24 mouse cellular contexts compared by ENCODE assay signal in the genomic region with DNA sequence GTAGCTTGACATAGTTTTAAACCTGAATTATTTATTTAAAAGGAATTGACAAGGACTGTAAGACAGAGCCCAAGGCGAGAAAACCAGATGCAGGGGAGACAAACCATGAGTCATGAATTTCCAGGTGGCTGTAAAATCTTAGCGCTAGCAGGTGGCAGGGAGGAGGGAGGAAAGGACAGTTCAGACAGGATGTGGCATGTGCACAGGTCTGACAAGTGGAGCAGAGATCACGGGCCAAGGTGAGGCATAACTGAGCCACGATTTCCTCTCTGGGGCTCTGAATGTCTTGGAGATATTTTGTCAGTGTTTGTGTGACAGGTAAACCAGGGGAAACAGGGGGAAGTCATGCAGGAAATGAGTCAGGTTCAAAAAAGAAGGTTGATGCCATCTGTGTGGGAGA. TPM values are rescaled to one million over a fixed set of nuclear protein-coding genes. Genes with fewer than 3 reads are reported as not detected.
DNase-seq lines count a peak whose midpoint lies in the region; ATAC-seq and TF ChIP-seq lines count a peak whose summit lies in the region.
"Had no signal": no experiment of that assay in that cellular context is flagged by ENCODE, and none has a peak within 500 bp of the region (broad histone marks: within the 10 kb centered on the region; RNA-seq: fewer than 3 reads in every experiment).

No protein-coding gene starts in this region.

- no peak for TF ChIP-seq POLR2A in heart, adult 2 months (IDR thresholded peaks at IDR 0.05; ENCODE audit: insufficient read depth, low read depth, low read length)

- H3K9me3 ChIP-seq in heart, embryonic 10.5 days = no peaks in the 10 kb centered on the region
- no peaks in the 10 kb centered on the region for H3K9me3 ChIP-seq in limb, embryonic 10.5 days (replicated peaks)
- H3K9me3 ChIP-seq: heart, embryonic 13.5 days; liver, embryonic 13.5 days; neural tube, embryonic 12.5 days had no signal

- intact Hi-C loops in heart, adult 2 months (cut with DNase I) = no loop called here

- peak; percentile 25 for DNase-seq in heart, embryonic 10.5 days (ENCODE audit: low spot score)
- no peak for DNase-seq in heart, adult 2 months
- DNase-seq in T-cell, adult 2 months (ENCODE audit: low spot score) = peak; percentile 15
- peak; percentile 63 for DNase-seq in thymus, postnatal 14 days
- no peak for DNase-seq in limb, embryonic 10.5 days (ENCODE audit: low spot score)
- DNase-seq in c-Kit-positive CD71-positive TER-119-positive erythroid progenitor cells, embryonic 14.5 days (ENCODE audit: low spot score) = no peak
- DNase-seq in left cerebral cortex, adult 11 months (ENCODE audit: low spot score) = no peak
- DNase-seq: adrenal gland, postnatal 10 days; cerebellum, adult 11-12 months; cerebellum, postnatal 25 days; embryo, embryonic 11 days; forebrain, postnatal 0 days; kidney, adult 2 months; kidney, postnatal 14 days; liver, embryonic 13.5 days; lung, embryonic 14.5 days; right cerebral cortex, adult 18-20 months had no signal

- 64% methylated on average over 4 of the region's 4 CpGs for WGBS in heart, embryonic 10.5 days
- WGBS in heart, adult 2 months = 42% methylated on average over 4 of the region's 4 CpGs
- WGBS in limb, embryonic 10.5 days = 67% methylated on average over 4 of the region's 4 CpGs

- TF ChIP-seq CTCF in heart, adult 2 months (IDR thresholded peaks at IDR 0.05) = no peak

- 0 out of 2 replicates have a peak, but pooled peaks cover 6% of the 10 kb centered on the region for H3K27me3 ChIP-seq in heart, embryonic 10.5 days (ENCODE audit: insufficient read depth, poor library complexity, severe bottlenecking)
- peaks cover 1% of the 10 kb centered on the region; the same call in 1 of the 2 replicates for H3K27me3 ChIP-seq in heart, adult 2 months (ENCODE audit: control insufficient read depth, insufficient read depth, low read length)
- H3K27me3 ChIP-seq in limb, embryonic 10.5 days (ENCODE audit: low read depth, poor library complexity, severe bottlenecking) = peaks cover 5% of the 10 kb centered on the region; the same call in 1 of the 2 replicates
- H3K27me3 ChIP-seq: liver, embryonic 13.5 days; neural tube, embryonic 12.5 days had no signal

- peak; percentile 52 for ATAC-seq in inflammation-experienced regulatory T-cells, adult 6 months
- ATAC-seq: forebrain, postnatal 0 days; hindbrain, postnatal 0 days had no signal

- no peaks in the 10 kb centered on the region for H3K79me2 ChIP-seq in heart, adult 2 months (replicated peaks; ENCODE audit: control insufficient read depth, insufficient read depth, low read length)

- H3K4me1 ChIP-seq in heart, embryonic 10.5 days = peaks cover 6% of the 10 kb centered on the region
- no peaks in the 10 kb centered on the region for H3K4me1 ChIP-seq in heart, adult 2 months (ENCODE audit: control insufficient read depth, insufficient read depth, low read length)
- peaks cover 8% of the 10 kb centered on the region for H3K4me1 ChIP-seq in limb, embryonic 10.5 days
- H3K4me1 ChIP-seq: liver, embryonic 13.5 days had no signal

- H3K4me3 ChIP-seq in heart, embryonic 10.5 days = no peak overlapping the region
- H3K4me3 ChIP-seq in heart, adult 2 months = no peak overlapping the region
- no peak overlapping the region for H3K4me3 ChIP-seq in limb, embryonic 10.5 days
- H3K4me3 ChIP-seq: heart, embryonic 13.5 days; layer of hippocampus, adult 2 months; left cerebral cortex, adult 2 months; liver, embryonic 13.5 days; neural tube, embryonic 12.5 days had no signal

- no peak for TF ChIP-seq EP300 in heart, adult 2 months (IDR thresholded peaks at IDR 0.05; ENCODE audit: insufficient read depth, low read depth, low read length)

- no peaks in the 10 kb centered on the region for H3K36me3 ChIP-seq in heart, embryonic 10.5 days
- H3K36me3 ChIP-seq in heart, adult 2 months (ENCODE audit: control insufficient read depth, insufficient read depth, low read length) = no peaks in the 10 kb centered on the region
- H3K36me3 ChIP-seq in limb, embryonic 10.5 days = no peaks in the 10 kb centered on the region
- H3K36me3 ChIP-seq: heart, embryonic 13.5 days; liver, embryonic 13.5 days; neural tube, embryonic 12.5 days had no signal

- no peak overlapping the region for H3K27ac ChIP-seq in heart, embryonic 10.5 days
- H3K27ac ChIP-seq in heart, adult 2 months = no peak overlapping the region
- no peak overlapping the region for H3K27ac ChIP-seq in limb, embryonic 10.5 days
- H3K27ac ChIP-seq: heart, embryonic 13.5 days; hindbrain, postnatal 0 days; layer of hippocampus, adult 2 months; left cerebral cortex, adult 2 months; liver, embryonic 13.5 days; macrophage; neural tube, embryonic 12.5 days had no signal

- no peak overlapping the region for H3K9ac ChIP-seq in heart, adult 2 months (ENCODE audit: low read depth, low read length)
- H3K9ac ChIP-seq: forebrain, postnatal 0 days; heart, embryonic 13.5 days; liver, embryonic 13.5 days; lung, embryonic 14.5 days; neural tube, embryonic 12.5 days had no signal

RNA-seq across cellular contexts. Expression of a gene that starts 13.0 kb away (rescaled TPM):
- 20.2 and 26.3 TPM in 2 replicates for polyA plus RNA-seq in heart, embryonic 10.5 days (2016; fragmentation: Nextera tagmentation; extraction: Ambion mirVana)
- total RNA-seq in heart, adult 2 months (2021) = 10 to 100 TPM; 13.9 to 14.3 TPM
- polyA plus RNA-seq in heart, adult 2 months (2012; rRNA removed) = 8.2 and 14.7 TPM in 2 replicates
- polyA plus RNA-seq in inflammation-experienced regulatory T-cells, adult 6 months (2017; shearing (Covaris generic)) = 10 to 100 TPM; 32.3 to 34.7 (median 32.4) TPM
- 32.2 and 34.6 TPM in 2 replicates for polyA plus RNA-seq in limb, embryonic 10.5 days (2016; fragmentation: Nextera tagmentation; extraction: Ambion mirVana)

Comparison
In these comparisons a context has a peak if more than half of its experiments do, and no peak if none do; other contexts are left out.
1. DNase-seq: peak in heart, embryonic 10.5 days (single experiment), T-cell, adult 2 months (single experiment) and thymus, postnatal 14 days (single experiment); none in heart, adult 2 months (0 of 2), limb, embryonic 10.5 days (single experiment), c-Kit-positive CD71-positive TER-119-positive erythroid progenitor cells, embryonic 14.5 days (single experiment) and left cerebral cortex, adult 11 months (single experiment).